Comparison of ENCODE assay signal across 12 mouse cellular contexts in the genomic region with DNA sequence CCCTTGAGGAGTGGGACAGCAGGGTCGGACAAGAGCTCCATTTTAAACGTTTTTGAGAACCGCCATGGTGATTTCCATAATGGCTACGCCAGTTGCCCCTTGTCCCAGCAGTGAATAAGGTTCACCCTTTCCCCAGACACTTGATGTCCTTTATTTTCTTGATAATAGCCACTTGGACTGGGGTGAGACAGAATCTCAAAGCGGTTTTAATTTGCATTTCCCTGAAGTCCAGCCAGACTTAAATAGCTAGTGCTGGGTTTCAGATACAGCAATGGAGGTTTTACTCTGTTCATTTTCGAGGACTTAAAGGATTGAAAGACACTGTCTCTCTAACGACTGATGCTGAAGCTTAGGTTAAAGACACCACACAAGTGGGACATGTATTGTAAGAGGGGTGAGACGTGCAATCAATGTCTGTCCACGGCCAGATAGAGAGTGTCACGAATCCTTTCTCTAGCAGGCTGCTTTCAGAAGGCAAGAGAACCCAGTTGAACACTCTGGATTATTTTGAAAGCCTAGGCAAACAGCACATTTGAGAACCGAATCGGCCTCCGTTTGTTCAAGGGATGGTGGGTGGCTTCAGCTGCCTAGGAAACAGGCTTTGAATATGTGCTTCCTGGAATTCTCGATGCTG.
DNase-seq lines count a peak whose midpoint lies in the region; ATAC-seq and TF ChIP-seq lines count a peak whose summit lies in the region.
"Had no signal": no experiment of that assay in that cellular context is flagged by ENCODE, and none has a peak within 500 bp of the region (broad histone marks: within the 10 kb centered on the region; RNA-seq: fewer than 3 reads in every experiment).

No protein-coding gene starts in this region.

- no peaks in the 10 kb centered on the region for H3K36me3 ChIP-seq in forebrain, embryonic 14.5 days (ENCODE audit: control insufficient read depth, insufficient read depth, low read length)
- no peaks in the 10 kb centered on the region for H3K36me3 ChIP-seq in hindbrain, postnatal 0 days (ENCODE audit: insufficient read depth, low read length)
- H3K36me3 ChIP-seq in midbrain, embryonic 12.5 days, result no peaks in the 10 kb centered on the region

- no peak overlapping the region for H3K4me2 ChIP-seq in forebrain, embryonic 14.5 days (ENCODE audit: low read length)
- H3K4me2 ChIP-seq in hindbrain, postnatal 0 days (ENCODE audit: low read depth, low read length), result 0 out of 2 replicates have a peak overlapping the region, but pooled peaks have one; percentile 10
- peak overlapping the region; percentile 21; the same call in 1 of the 2 replicates for H3K4me2 ChIP-seq in midbrain, embryonic 12.5 days (replicated peaks)

- DNase-seq in forebrain, embryonic 14.5 days (ENCODE audit: low spot score), result peak; percentile 66
- peak; percentile 37 for DNase-seq in hindbrain, postnatal 0 days (ENCODE audit: low spot score)
- peak; percentile 23 for DNase-seq in right cerebral cortex, postnatal 4 days
- no peak for DNase-seq in urinary bladder, adult 18-20 months (ENCODE audit: low spot score in 2 of 2)
- no peak for DNase-seq in heart, postnatal 10 days
- DNase-seq: cerebellum, adult 11-12 months; gastrocnemius, adult 2 months; liver, postnatal 0 days; thymus, postnatal 14 days had no signal

- peak; percentile 77 for ATAC-seq in forebrain, embryonic 14.5 days
- no peak for ATAC-seq in hindbrain, postnatal 0 days
- peak; percentile 86 for ATAC-seq in midbrain, embryonic 12.5 days (ENCODE audit: low FRiP score, low read depth)
- ATAC-seq in megakaryocyte, adult 5-6 weeks (ENCODE audit: poor library complexity, severe bottlenecking), result no peak
- ATAC-seq: intestine, embryonic 16.5 days; liver, postnatal 0 days had no signal

- H3K9ac ChIP-seq in forebrain, embryonic 14.5 days (ENCODE audit: low read length), result no peak overlapping the region
- 0 out of 2 replicates have a peak overlapping the region, but pooled peaks have one; percentile 30 for H3K9ac ChIP-seq in hindbrain, postnatal 0 days (replicated peaks; ENCODE audit: low read length)
- H3K9ac ChIP-seq in midbrain, embryonic 12.5 days (replicated peaks), result no peak overlapping the region
- H3K9ac ChIP-seq: liver, postnatal 0 days had no signal

- intact Hi-C loops in heart, postnatal 10 days (cut with DNase I), result no loop called here

- H3K9me3 ChIP-seq in forebrain, embryonic 14.5 days (replicated peaks; ENCODE audit: control insufficient read depth, low read length), result no peaks in the 10 kb centered on the region
- no peaks in the 10 kb centered on the region for H3K9me3 ChIP-seq in hindbrain, postnatal 0 days (ENCODE audit: low read length)
- no peaks in the 10 kb centered on the region for H3K9me3 ChIP-seq in midbrain, embryonic 12.5 days

- 30% methylated on average over 14 of the region's 14 CpGs for WGBS in forebrain, embryonic 14.5 days
- 24% methylated on average over 14 of the region's 14 CpGs for WGBS in hindbrain, postnatal 0 days
- 22% methylated on average over 14 of the region's 14 CpGs for WGBS in midbrain, embryonic 12.5 days

- H3K4me3 ChIP-seq in forebrain, embryonic 14.5 days (ENCODE audit: low read depth, low read length), result no peak overlapping the region
- H3K4me3 ChIP-seq in hindbrain, postnatal 0 days (ENCODE audit: low read length), result no peak overlapping the region
- no peak overlapping the region for H3K4me3 ChIP-seq in midbrain, embryonic 12.5 days
- H3K4me3 ChIP-seq: gastrocnemius, adult 2 months had no signal

- no peak for TF ChIP-seq CTCF in hindbrain, postnatal 0 days (IDR thresholded peaks at IDR 0.05; ENCODE audit: low read depth)

- H3K4me1 ChIP-seq in forebrain, embryonic 14.5 days (ENCODE audit: control insufficient read depth, insufficient read depth, low read length), result 0 out of 2 replicates have a peak, but pooled peaks cover 2% of the 10 kb centered on the region
- peaks cover 3% of the 10 kb centered on the region; the same call in 1 of the 2 replicates for H3K4me1 ChIP-seq in hindbrain, postnatal 0 days (ENCODE audit: insufficient read depth, low read length)
- peaks cover 16% of the 10 kb centered on the region for H3K4me1 ChIP-seq in midbrain, embryonic 12.5 days

- H3K27ac ChIP-seq in forebrain, embryonic 14.5 days (ENCODE audit: low read depth, low read length), result peak overlapping the region; percentile 63; the same call in 1 of the 2 replicates
- peak overlapping the region; percentile 51; the same call in 1 of the 2 replicates for H3K27ac ChIP-seq in hindbrain, postnatal 0 days
- H3K27ac ChIP-seq in midbrain, embryonic 12.5 days (replicated peaks), result peak overlapping the region; percentile 80
- H3K27ac ChIP-seq: gastrocnemius, adult 2 months had no signal

- no peaks in the 10 kb centered on the region for H3K27me3 ChIP-seq in forebrain, embryonic 14.5 days (replicated peaks; ENCODE audit: control insufficient read depth, insufficient read depth, low read length)
- no peaks in the 10 kb centered on the region for H3K27me3 ChIP-seq in hindbrain, postnatal 0 days (ENCODE audit: insufficient read depth, low read length)
- no peaks in the 10 kb centered on the region for H3K27me3 ChIP-seq in midbrain, embryonic 12.5 days

Comparison
In these comparisons a context has a peak if more than half of its experiments do, and no peak if none do; other contexts are left out.
1. ATAC-seq: peak in forebrain, embryonic 14.5 days (single experiment) and midbrain, embryonic 12.5 days (single experiment); none in hindbrain, postnatal 0 days (single experiment) and megakaryocyte, adult 5-6 weeks (single experiment).
2. DNase-seq: peak in forebrain, embryonic 14.5 days (single experiment), hindbrain, postnatal 0 days (single experiment) and right cerebral cortex, postnatal 4 days (single experiment); none in urinary bladder, adult 18-20 months (0 of 2) and heart, postnatal 10 days (0 of 2).
3. Peak in every context shown above with its lines, with median percentiles within 50 percentile points of each other: H3K27ac ChIP-seq.